Mouse (Mus musculus) hindbrain, embryonic 10.5 days (tissue): ENCODE measurements around the gene Thsd7b. TPM values are rescaled to one million over a fixed set of nuclear protein-coding genes. Genes with fewer than 3 reads are reported as not detected.
"Not testable (repeated sequence)": the region's sequence is repeated elsewhere in the genome, so short reads cannot be mapped to it uniquely, and the experiment has no call there.

Source experiments
- DNase-seq: peaks from one replicate; pipeline ENCODE4 v3.0.0-alpha.2; 2017; ENCODE audit warnings: low spot score
- H3K27ac ChIP-seq: fragments of 300-500 bp; sonication (generic); 2 replicates; pipeline ENCODE4 v1.5.1; 2016; ENCODE audit warnings: mild to moderate bottlenecking, moderate library complexity
- H3K27me3 ChIP-seq: fragments of 300-500 bp; sonication (generic); 2 replicates; pipeline ENCODE4 v1.6.1; 2016; ENCODE audit warnings: mild to moderate bottlenecking; ENCODE audit not compliant: poor library complexity, insufficient read depth, severe bottlenecking
- H3K36me3 ChIP-seq: fragments of 300-500 bp; sonication (generic); 2 replicates; pipeline ENCODE4 v1.6.1; 2016; ENCODE audit warnings: mild to moderate bottlenecking, moderate library complexity
- H3K4me1 ChIP-seq: fragments of 300-500 bp; sonication (generic); replicated peaks from 2 replicates; pipeline ENCODE4 v1.6.1; 2016; ENCODE audit warnings: mild to moderate bottlenecking
- H3K4me3 ChIP-seq: fragments of 300-500 bp; sonication (generic); 2 replicates; pipeline ENCODE4 v1.5.1; 2016; ENCODE audit warnings: mild to moderate bottlenecking, moderate library complexity
- H3K9me3 ChIP-seq: fragments of 300-500 bp; sonication (generic); 2 replicates; pipeline ENCODE4 v1.6.1; 2016; ENCODE audit warnings: mild to moderate bottlenecking, moderate library complexity
- WGBS: fragments of 180-500 bp; shearing (Covaris S2); methylation state at CpG from one replicate; pipeline ENCODE4 v1.1.7; 2016; 5-methylcytosine and 5-hydroxymethylcytosine counted together
- polyA plus RNA-seq: library from polyadenylated mRNA; unstranded; fragments of >200 nt; fragmentation: Nextera tagmentation; extraction: Ambion mirVana; gene quantifications from 2 replicates; pipeline ENCODE4 v1.2.1, GENCODE M21; 2016

Gene Thsd7b
- polyA plus RNA-seq, 1 experiment from 2014 or later: 7.6 TPM

- no peaks in the 10 kb centered on the region for H3K9me3 ChIP-seq
- 94% methylated on average over 2 of the region's 2 CpGs for WGBS
- H3K4me1 ChIP-seq: no peaks in the 10 kb centered on the region
- no peaks in the 10 kb centered on the region for H3K27me3 ChIP-seq
- DNase-seq: no peak
- H3K4me3 ChIP-seq: no peak overlapping the region
- H3K27ac ChIP-seq: no peak overlapping the region
- no peaks in the 10 kb centered on the region for H3K36me3 ChIP-seq
These were observed 840.4 kb downstream of the Thsd7b start for GRCm38 (mm10) chr1:130113549-130113948.

- no peak overlapping the region for H3K27ac ChIP-seq
- no peak overlapping the region for H3K4me3 ChIP-seq
- DNase-seq: no peak
- no peaks in the 10 kb centered on the region for H3K27me3 ChIP-seq
- WGBS: 90% methylated on average over 3 of the region's 3 CpGs
- H3K4me1 ChIP-seq: no peaks in the 10 kb centered on the region
- H3K9me3 ChIP-seq: no peaks in the 10 kb centered on the region
- no peaks in the 10 kb centered on the region for H3K36me3 ChIP-seq
These were observed 857.8 kb downstream of the Thsd7b start for GRCm38 (mm10) chr1:130130901-130131300.

GRCm38 (mm10) chr1:130166187-130166586, 893.1 kb downstream of the Thsd7b start:
- Histone ChIP-seq H3K36me3 (no peaks in the 10 kb centered on the region), H3K27ac (no peak overlapping the region), H3K4me1 (peaks cover 7% of the 10 kb centered on the region; the same call in 1 of the 2 replicates), H3K27me3 (no peaks in the 10 kb centered on the region), H3K4me3 (no peak overlapping the region), H3K9me3 (no peaks in the 10 kb centered on the region)
- DNase-seq: no peak

- peaks cover 7% of the 10 kb centered on the region; the same call in 1 of the 2 replicates for H3K4me1 ChIP-seq
- no peaks in the 10 kb centered on the region for H3K36me3 ChIP-seq
- H3K9me3 ChIP-seq: no peaks in the 10 kb centered on the region
- no peak overlapping the region for H3K27ac ChIP-seq
- no peak overlapping the region for H3K4me3 ChIP-seq
- no peak for DNase-seq
- no peaks in the 10 kb centered on the region for H3K27me3 ChIP-seq
- WGBS: 65% methylated on average over 2 of the region's 2 CpGs
These were observed 894.2 kb downstream of the Thsd7b start for GRCm38 (mm10) chr1:130167260-130167659.

- H3K36me3 ChIP-seq: no peaks in the 10 kb centered on the region
- no peak for DNase-seq
- H3K27ac ChIP-seq: peak overlapping the region; percentile 25; the same call in 1 of the 2 replicates
- no peaks in the 10 kb centered on the region for H3K27me3 ChIP-seq
- no peak overlapping the region for H3K4me3 ChIP-seq
- no peaks in the 10 kb centered on the region for H3K9me3 ChIP-seq
- H3K4me1 ChIP-seq: peaks cover 7% of the 10 kb centered on the region; the same call in 1 of the 2 replicates
- 76% methylated on average over 6 of the region's 6 CpGs for WGBS
These were observed 896.8 kb downstream of the Thsd7b start for GRCm38 (mm10) chr1:130169875-130170274.

- WGBS: 40% methylated on average over 1 of the region's 1 CpGs
These were observed 897.2 kb downstream of the Thsd7b start for GRCm38 (mm10) chr1:130170290-130170689.

GRCm38 (mm10) chr1:130186836-130187235, 913.7 kb downstream of the Thsd7b start:
- WGBS: 89% methylated on average over 7 of the region's 7 CpGs

More at GRCm38 (mm10) chr1:130170290-130170689, 897.2 kb downstream of the Thsd7b start:
- Histone ChIP-seq H3K27me3 (no peaks in the 10 kb centered on the region), H3K4me1 (peaks cover 7% of the 10 kb centered on the region; the same call in 1 of the 2 replicates), H3K36me3 (no peaks in the 10 kb centered on the region), H3K9me3 (no peaks in the 10 kb centered on the region), H3K27ac (no peak overlapping the region), H3K4me3 (no peak overlapping the region)
- no peak for DNase-seq

GRCm38 (mm10) chr1:130192190-130193028, 919.3 kb downstream of the Thsd7b start:
- H3K36me3 ChIP-seq: no peaks in the 10 kb centered on the region
- H3K27me3 ChIP-seq: no peaks in the 10 kb centered on the region
- H3K4me1 ChIP-seq: no peaks in the 10 kb centered on the region
- peak; percentile 27 for DNase-seq
- H3K9me3 ChIP-seq: no peaks in the 10 kb centered on the region
- 51% methylated on average over 6 of the region's 6 CpGs for WGBS
- H3K27ac ChIP-seq: no peak overlapping the region
- H3K4me3 ChIP-seq: no peak overlapping the region

More at GRCm38 (mm10) chr1:130186836-130187235, 913.7 kb downstream of the Thsd7b start:
- not testable (repeated sequence) for H3K9me3 ChIP-seq, H3K27ac ChIP-seq, H3K27me3 ChIP-seq, H3K4me3 ChIP-seq, H3K4me1 ChIP-seq, H3K36me3 ChIP-seq, DNase-seq

- WGBS: 74% methylated on average over 3 of the region's 3 CpGs
These were observed 944.3 kb downstream of the Thsd7b start for GRCm38 (mm10) chr1:130217404-130217803.

GRCm38 (mm10) chr1:130222904-130223303, 949.8 kb downstream of the Thsd7b start:
- Histone ChIP-seq H3K4me1 (no peaks in the 10 kb centered on the region), H3K27ac (no peak overlapping the region), H3K9me3 (0 out of 2 replicates have a peak, but pooled peaks cover 4% of the 10 kb centered on the region), H3K27me3 (no peaks in the 10 kb centered on the region), H3K36me3 (no peaks in the 10 kb centered on the region), H3K4me3 (no peak overlapping the region)
- DNase-seq: no peak
- 81% methylated on average over 2 of the region's 2 CpGs for WGBS

More at GRCm38 (mm10) chr1:130217404-130217803, 944.3 kb downstream of the Thsd7b start:
- no peak overlapping the region for H3K4me3 ChIP-seq
- H3K27ac ChIP-seq: no peak overlapping the region
- H3K4me1 ChIP-seq: 0 out of 2 replicates have a peak, but pooled peaks cover 4% of the 10 kb centered on the region
- no peak for DNase-seq
- H3K36me3 ChIP-seq: no peaks in the 10 kb centered on the region
- no peaks in the 10 kb centered on the region for H3K9me3 ChIP-seq
- H3K27me3 ChIP-seq: no peaks in the 10 kb centered on the region

- no peaks in the 10 kb centered on the region for H3K36me3 ChIP-seq
- 87% methylated on average over 3 of the region's 3 CpGs for WGBS
- no peaks in the 10 kb centered on the region for H3K27me3 ChIP-seq
- no peaks in the 10 kb centered on the region for H3K4me1 ChIP-seq
- no peak for DNase-seq
- H3K4me3 ChIP-seq: no peak overlapping the region
- H3K27ac ChIP-seq: no peak overlapping the region
- peaks cover 3% of the 10 kb centered on the region; the same call in 1 of the 2 replicates for H3K9me3 ChIP-seq
These were observed 972.5 kb downstream of the Thsd7b start for GRCm38 (mm10) chr1:130245563-130245962.

- H3K27ac ChIP-seq, H3K9me3 ChIP-seq, H3K27me3 ChIP-seq, H3K36me3 ChIP-seq, H3K4me1 ChIP-seq, DNase-seq, H3K4me3 ChIP-seq: not testable (repeated sequence)
- WGBS: 83% methylated on average over 4 of the region's 4 CpGs
These were observed 973.2 kb downstream of the Thsd7b start for GRCm38 (mm10) chr1:130246264-130246663.

- not testable (repeated sequence) for H3K4me3 ChIP-seq, H3K36me3 ChIP-seq, H3K27ac ChIP-seq, H3K4me1 ChIP-seq, H3K9me3 ChIP-seq, DNase-seq, H3K27me3 ChIP-seq
- WGBS: 89% methylated on average over 4 of the region's 4 CpGs
These were observed 973.8 kb downstream of the Thsd7b start for GRCm38 (mm10) chr1:130246930-130247329.
